Mouse (Mus musculus) bone marrow, adult 2 months (tissue): ENCODE data around the gene Tmem44.
"Not testable (repeated sequence)": the region's sequence is repeated elsewhere in the genome, so short reads cannot be mapped to it uniquely, and the experiment has no call there.

Experiments
- CTCF ChIP-seq: fragments of 200-500 bp; IDR thresholded peaks from 2 replicates; pipeline ENCODE4 v1.5.1; 2011; ENCODE audit warnings: low read length, control low read depth; ENCODE audit not compliant: control insufficient read depth, insufficient read depth
- POLR2A ChIP-seq: fragments of 200-500 bp; IDR thresholded peaks from 2 replicates; pipeline ENCODE4 v1.6.1; 2011; ENCODE audit warnings: low read depth, mild to moderate bottlenecking, control low read depth, low read length, borderline replicate concordance; ENCODE audit not compliant: control insufficient read depth

- not testable (repeated sequence) for TF ChIP-seq CTCF, POLR2A
Observed at GRCm38 (mm10) chr16:30464742-30465141, 85.9 kb downstream of the Tmem44 start.
